Mouse (Mus musculus) MEL (cell line): Measurements from ENCODE around the gene Tab1.

Source experiments
- CTCF ChIP-seq, 3 experiments: IDR thresholded peaks in 2 of 3; conservative IDR thresholded peaks in 1 of 3; 2 replicates each; pipeline ENCODE4 v1.5.1; 2011 to 2012; ENCODE audit warnings: low read length in 3 of 3, low read depth in 2 of 3, mild to moderate bottlenecking in 2 of 3, improper control_type of control experiment in 1 of 3, inconsistent platforms in 1 of 3, mixed read lengths in 1 of 3, moderate library complexity in 1 of 3; ENCODE audit not compliant: control insufficient read depth in 1 of 3, insufficient read depth in 1 of 3, poor library complexity in 1 of 3, severe bottlenecking in 1 of 3
- HCFC1 ChIP-seq: IDR thresholded peaks from 2 replicates; pipeline ENCODE4 v1.6.1; 2012; ENCODE audit warnings: low read depth, mild to moderate bottlenecking, inconsistent platforms, low read length, improper control_type of control experiment, moderate library complexity
- JUND ChIP-seq: IDR thresholded peaks from 2 replicates; pipeline ENCODE4 v1.6.1; 2011; ENCODE audit warnings: low read depth, mild to moderate bottlenecking, improper control_type of control experiment, low read length
- KAT2A ChIP-seq: conservative IDR thresholded peaks from 2 replicates; pipeline ENCODE4 v1.6.1; 2012; ENCODE audit warnings: low read depth, low read length, improper control_type of control experiment, inconsistent platforms
- MAX ChIP-seq: IDR thresholded peaks from 2 replicates; pipeline ENCODE4 v1.6.1; 2011; ENCODE audit warnings: low read length, improper control_type of control experiment
- MXI1 ChIP-seq: IDR thresholded peaks from 2 replicates; pipeline ENCODE4 v1.6.1; 2011; ENCODE audit warnings: mild to moderate bottlenecking, low read depth, low read length, improper control_type of control experiment
- NELFE ChIP-seq: IDR thresholded peaks from 2 replicates; pipeline ENCODE4 v1.6.1; 2011; ENCODE audit warnings: low read depth, low read length, improper control_type of control experiment
- POLR2A ChIP-seq, 2 experiments: IDR thresholded peaks; 2 replicates each; pipeline ENCODE4 v1.6.1; 2011 to 2012; ENCODE audit warnings: low read length in 2 of 2, mild to moderate bottlenecking in 2 of 2, control low read depth in 1 of 2, improper control_type of control experiment in 1 of 2, low read depth in 1 of 2, moderate library complexity in 1 of 2; ENCODE audit not compliant: control insufficient read depth in 1 of 2, insufficient read depth in 1 of 2, poor library complexity in 1 of 2
- POLR2AphosphoS5 ChIP-seq: IDR thresholded peaks from 2 replicates; pipeline ENCODE4 v1.6.1; 2012; ENCODE audit warnings: low read depth, borderline replicate concordance, mild to moderate bottlenecking, inconsistent platforms, low read length, moderate library complexity, mixed read lengths
- TBP ChIP-seq: IDR thresholded peaks from 2 replicates; pipeline ENCODE4 v1.8.0; 2011; ENCODE audit warnings: low read depth, low read length, improper control_type of control experiment
- TCF12 ChIP-seq: IDR thresholded peaks from 2 replicates; pipeline ENCODE4 v1.6.1; 2014; ENCODE audit warnings: low read depth, mild to moderate bottlenecking, inconsistent platforms, low read length, improper control_type of control experiment, moderate library complexity
- USF2 ChIP-seq, 2 experiments: IDR thresholded peaks; 2 replicates each; pipeline ENCODE4 v1.6.1; 2011 to 2012; ENCODE audit warnings: improper control_type of control experiment in 2 of 2, low read length in 2 of 2, borderline replicate concordance in 1 of 2, inconsistent platforms in 1 of 2, low read depth in 1 of 2, mild to moderate bottlenecking in 1 of 2; ENCODE audit not compliant: insufficient read depth in 1 of 2

DNA sequence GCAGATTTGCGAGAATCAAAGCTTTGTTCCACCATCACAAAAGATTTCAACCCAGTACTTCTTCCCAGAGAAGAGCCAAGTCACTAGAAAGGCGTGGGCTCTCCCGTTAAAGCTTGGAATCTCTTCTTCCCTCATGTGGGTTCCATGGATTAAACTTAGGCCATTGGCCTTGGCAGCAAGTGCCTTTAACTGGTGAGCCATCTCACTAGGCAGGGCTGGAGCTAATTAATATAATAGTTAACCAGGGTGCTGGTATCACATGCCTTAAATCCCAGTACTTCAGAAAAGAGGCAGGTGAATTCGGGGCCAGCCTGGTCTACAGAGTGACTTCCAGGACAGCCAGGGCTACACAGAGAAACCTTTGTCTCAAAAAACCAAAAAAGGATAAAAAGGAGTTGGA lies 8.3 kb upstream of the Tab1 start:
- TF ChIP-seq CTCF (IDR thresholded peaks at IDR 0.05 in 2 of 3, conservative IDR thresholded peaks at IDR 0.05 in 1 of 3; ENCODE audit: control insufficient read depth in 1 of 3, insufficient read depth in 1 of 3, low read depth in 2 of 3, low read length in 3 of 3, poor library complexity in 1 of 3, severe bottlenecking in 1 of 3) (no peak), TCF12 (no peak), TBP (no peak), NELFE (no peak), POLR2AphosphoS5 (no peak), POLR2A (IDR thresholded peaks at IDR 0.05; ENCODE audit: control insufficient read depth in 1 of 2, insufficient read depth in 1 of 2, low read depth in 1 of 2, low read length in 2 of 2, poor library complexity in 1 of 2) (no peak), MAX (no peak), USF2 (IDR thresholded peaks at IDR 0.05; ENCODE audit: borderline replicate concordance in 1 of 2, insufficient read depth in 1 of 2, low read depth in 1 of 2, low read length in 2 of 2) (no peak), KAT2A (no peak), HCFC1 (no peak), MXI1 (no peak), JUND (no peak)
